Mouse (Mus musculus) midbrain, embryonic 11.5 days (tissue): ENCODE data around the gene 9130409I23Rik. TPM values are rescaled to one million over a fixed set of nuclear protein-coding genes. Genes with fewer than 3 reads are reported as not detected.

Source experiments
- ATAC-seq: fragments of 200-750 bp; cut with Nextera tagmentation; 2 replicates; pipeline ENCODE4 v1.8.0; 2017; ENCODE audit warnings: moderate TSS enrichment, moderate library complexity; ENCODE audit not compliant: low FRiP score
- DNase-seq: peaks from one replicate; pipeline ENCODE4 v3.0.0; 2015; ENCODE audit warnings: low spot score; ENCODE audit errors: missing footprints
- H3K27ac ChIP-seq: fragments of 300-500 bp; sonication (generic); 2 replicates; pipeline ENCODE4 v1.5.1; 2014; ENCODE audit warnings: low read depth, low read length
- H3K27me3 ChIP-seq: fragments of 300-500 bp; sonication (generic); 2 replicates; pipeline ENCODE4 v1.6.1; 2014; ENCODE audit warnings: mild to moderate bottlenecking, low read length, moderate library complexity, mixed read lengths; ENCODE audit not compliant: control insufficient read depth, insufficient read depth
- H3K36me3 ChIP-seq: fragments of 300-500 bp; sonication (generic); 2 replicates; pipeline ENCODE4 v1.6.1; 2014; ENCODE audit warnings: mild to moderate bottlenecking, low read length, moderate library complexity, mixed read lengths; ENCODE audit not compliant: control insufficient read depth, insufficient read depth
- H3K4me1 ChIP-seq: fragments of 300-500 bp; sonication (generic); 2 replicates; pipeline ENCODE4 v1.6.1; 2014; ENCODE audit warnings: low read length; ENCODE audit not compliant: control insufficient read depth, insufficient read depth
- H3K4me2 ChIP-seq: fragments of 300-500 bp; sonication (generic); 2 replicates; pipeline ENCODE4 v1.6.1; 2014; ENCODE audit warnings: mild to moderate bottlenecking, moderate library complexity
- H3K4me3 ChIP-seq: fragments of 300-500 bp; sonication (generic); 2 replicates; pipeline ENCODE4 v1.5.1; 2014; ENCODE audit warnings: low read depth, low read length
- H3K9ac ChIP-seq: fragments of 300-500 bp; sonication (generic); 2 replicates; pipeline ENCODE4 v1.6.1; 2014; ENCODE audit warnings: low read length
- H3K9me3 ChIP-seq: fragments of 300-500 bp; sonication (generic); 2 replicates; pipeline ENCODE4 v1.6.1; 2016; ENCODE audit warnings: low read length; ENCODE audit not compliant: control insufficient read depth
- WGBS: fragments of 180-500 bp; shearing (Covaris S2); extraction: QIAGEN DNeasy Blood & Tissue Kit; methylation state at CpG from one replicate; pipeline ENCODE4 v1.1.7; 2014; 5-methylcytosine and 5-hydroxymethylcytosine counted together
- polyA plus RNA-seq: library from polyadenylated mRNA; unstranded; fragments of >200 nt; fragmentation: Nextera tagmentation; extraction: Ambion mirVana; gene quantifications from 2 replicates; pipeline ENCODE4 v1.2.1, GENCODE M21; 2014

The 9130409I23Rik gene
- 0.08 TPM in 1 of 2 replicates, not detected in the other for polyA plus RNA-seq

DNA sequence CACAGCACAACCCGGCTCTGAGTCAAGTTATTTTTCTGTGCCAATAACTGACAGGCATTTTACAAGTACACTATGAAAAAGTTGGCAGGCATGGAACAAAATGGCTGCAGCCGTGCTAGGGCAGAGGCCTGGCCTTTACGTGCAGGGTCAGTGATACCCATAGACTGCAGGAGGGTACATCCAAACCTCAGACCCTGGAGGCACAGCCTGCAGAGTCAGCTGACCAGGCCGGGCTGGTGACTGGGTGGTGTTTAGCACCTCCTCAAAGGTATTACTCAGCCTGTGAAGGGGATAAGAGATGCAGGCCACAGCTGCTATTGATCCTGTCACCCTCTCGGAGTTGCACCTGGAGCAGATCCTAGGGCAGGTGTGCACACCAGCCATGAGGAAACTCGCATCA is at the start of gene 9130409I23Rik:
Gene 9130409I23Rik, plus strand, starts transcription at position 301 of the 400 bp plus-strand sequence.
- H3K4me3 ChIP-seq, result no peak within 1 kb of the TSS
- H3K4me2 ChIP-seq, result no peak within 1 kb of the TSS
- DNase-seq, result no peak
- ATAC-seq, result no peak
- no peaks in the 10 kb centered on the region for H3K36me3 ChIP-seq
- H3K9ac ChIP-seq, result no peak within 1 kb of the TSS
- no peaks in the 10 kb centered on the region for H3K27me3 ChIP-seq
- H3K9me3 ChIP-seq, result no peaks in the 10 kb centered on the region
- WGBS, result 87% methylated on average over 6 of the region's 6 CpGs
- no peaks in the 10 kb centered on the region for H3K4me1 ChIP-seq
- no peak within 1 kb of the TSS for H3K27ac ChIP-seq

DNA sequence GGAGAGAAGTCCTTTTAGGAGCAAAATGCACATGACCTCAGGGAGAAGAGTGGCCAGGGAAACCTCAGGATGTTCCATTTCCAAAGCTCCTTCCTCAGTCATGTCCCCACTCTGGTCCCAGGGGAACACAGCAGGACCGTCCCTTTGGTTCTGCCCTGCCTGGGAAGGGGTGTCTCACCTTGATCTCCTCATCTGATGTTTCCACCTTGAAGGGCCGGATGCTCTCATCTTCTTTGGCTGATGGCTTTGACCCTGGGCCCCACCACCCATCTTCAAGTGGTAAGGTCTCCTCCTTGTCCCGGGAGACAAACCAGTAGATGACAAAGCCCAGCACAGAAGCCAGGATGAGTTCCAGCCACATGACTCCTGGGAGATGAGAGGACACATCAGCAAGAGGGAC is 49.4 kb upstream of the 9130409I23Rik start:
- no peak for ATAC-seq
- Histone ChIP-seq H3K27me3 (no peaks in the 10 kb centered on the region), H3K4me2 (no peak overlapping the region), H3K4me1 (peaks cover 2% of the 10 kb centered on the region; the same call in 1 of the 2 replicates), H3K4me3 (no peak overlapping the region), H3K9ac (no peak overlapping the region), H3K27ac (no peak overlapping the region), H3K9me3 (no peaks in the 10 kb centered on the region), H3K36me3 (no peaks in the 10 kb centered on the region)
- DNase-seq, result no peak
- 80% methylated on average over 3 of the region's 3 CpGs for WGBS

DNA sequence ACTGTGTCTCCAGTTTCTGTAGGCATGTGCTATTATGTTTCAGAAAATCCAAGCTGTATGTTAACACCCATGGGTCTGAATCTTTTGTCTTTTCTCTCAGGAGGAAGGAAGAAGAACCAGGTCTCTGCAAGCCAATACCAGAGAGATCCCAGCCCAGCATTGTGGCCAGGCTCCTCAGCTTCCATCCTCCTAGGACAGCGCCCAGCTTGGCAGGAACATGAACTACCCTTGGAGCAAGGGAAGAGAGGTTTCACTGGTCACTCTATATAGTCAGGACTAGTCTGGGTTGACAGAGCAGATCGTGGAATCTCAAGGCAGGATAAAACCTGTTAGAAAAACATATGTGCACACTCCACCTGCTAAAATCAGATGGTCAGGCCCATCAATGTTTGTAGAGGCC is 47.2 kb upstream of the 9130409I23Rik start:
- 80% methylated on average over 2 of the region's 2 CpGs for WGBS
- no peak for DNase-seq

DNA sequence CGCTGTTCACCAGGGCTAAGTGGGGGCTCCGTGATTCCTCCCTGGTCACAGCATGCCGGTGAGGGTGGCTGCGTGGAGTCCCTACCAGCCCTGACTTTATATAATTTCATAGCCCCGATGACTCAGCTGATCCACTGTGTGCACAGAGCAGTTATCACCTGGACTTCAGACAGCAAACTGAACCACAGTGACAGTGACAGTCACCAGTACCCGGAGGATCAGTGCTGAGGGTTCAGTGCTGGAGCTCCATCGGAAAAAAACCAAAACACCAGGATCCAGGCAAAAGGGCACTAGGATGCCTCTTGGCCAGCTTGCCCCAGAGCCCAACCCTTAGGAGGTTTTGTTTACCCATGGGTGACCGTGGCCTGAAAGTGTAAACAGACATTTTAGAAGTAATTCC is 45.7 kb upstream of the 9130409I23Rik start:
- Histone ChIP-seq H3K27ac (no peak overlapping the region), H3K27me3 (no peaks in the 10 kb centered on the region), H3K9ac (no peak overlapping the region), H3K4me3 (no peak overlapping the region), H3K9me3 (no peaks in the 10 kb centered on the region), H3K36me3 (no peaks in the 10 kb centered on the region), H3K4me1 (peaks cover 2% of the 10 kb centered on the region; the same call in 1 of the 2 replicates), H3K4me2 (no peak overlapping the region)
- ATAC-seq (no peak), DNase-seq (peak; percentile 31)
- 86% methylated on average over 8 of the region's 8 CpGs for WGBS

More for the DNA sequence above, 47.2 kb upstream of the 9130409I23Rik start:
- no peaks in the 10 kb centered on the region for H3K36me3 ChIP-seq
- no peak overlapping the region for H3K9ac ChIP-seq
- no peaks in the 10 kb centered on the region for H3K9me3 ChIP-seq
- H3K4me2 ChIP-seq, result no peak overlapping the region
- peaks cover 2% of the 10 kb centered on the region; the same call in 1 of the 2 replicates for H3K4me1 ChIP-seq
- H3K27me3 ChIP-seq, result no peaks in the 10 kb centered on the region
- ATAC-seq, result no peak
- no peak overlapping the region for H3K4me3 ChIP-seq
- no peak overlapping the region for H3K27ac ChIP-seq

DNA sequence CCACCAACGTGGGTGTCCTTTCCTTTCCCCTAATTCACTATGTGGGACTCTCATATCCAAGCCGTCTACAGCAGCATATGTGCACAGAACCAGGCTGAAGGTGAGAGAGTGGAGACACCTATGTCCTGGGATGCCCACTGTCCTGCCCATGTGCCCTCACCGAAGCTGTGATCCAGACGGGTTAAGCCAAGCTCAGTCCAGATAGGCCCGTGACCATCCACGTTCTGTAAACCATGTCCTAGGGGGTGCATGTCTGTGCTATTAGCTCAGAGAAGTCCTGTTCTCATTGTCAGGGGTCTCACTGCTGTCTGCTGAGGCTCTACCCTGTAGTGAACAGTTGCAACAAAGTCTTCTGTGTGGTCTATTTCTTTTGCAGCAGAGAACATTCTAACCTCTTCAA is 43.2 kb upstream of the 9130409I23Rik start:
- 88% methylated on average over 6 of the region's 6 CpGs for WGBS
- H3K9me3 ChIP-seq, result no peaks in the 10 kb centered on the region
- H3K27ac ChIP-seq, result no peak overlapping the region
- H3K36me3 ChIP-seq, result no peaks in the 10 kb centered on the region
- H3K4me1 ChIP-seq, result no peaks in the 10 kb centered on the region
- DNase-seq, result no peak
- H3K4me2 ChIP-seq, result no peak overlapping the region
- H3K4me3 ChIP-seq, result no peak overlapping the region
- H3K9ac ChIP-seq, result no peak overlapping the region
- ATAC-seq, result no peak
- H3K27me3 ChIP-seq, result no peaks in the 10 kb centered on the region

DNA sequence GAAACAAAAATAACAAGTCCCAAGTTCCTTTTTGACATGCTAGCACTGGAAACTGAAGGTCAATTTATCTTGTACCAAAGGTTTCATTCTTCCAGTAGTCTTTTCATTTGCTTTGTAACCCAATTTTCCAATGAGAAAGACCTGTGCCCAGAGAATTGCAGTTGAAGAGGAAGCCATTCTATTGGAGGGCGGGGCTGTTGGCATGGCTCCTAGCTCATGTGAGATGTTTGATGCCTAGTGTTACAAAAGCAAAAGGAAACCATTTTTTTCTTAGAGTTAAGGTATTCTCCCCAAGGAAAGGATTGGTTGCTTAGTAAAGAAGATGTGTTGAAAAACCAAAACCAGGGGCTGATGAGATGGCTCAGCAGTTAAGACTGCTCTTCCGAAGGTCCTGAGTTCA is 42.8 kb upstream of the 9130409I23Rik start:
- WGBS, result 92% methylated on average over 2 of the region's 2 CpGs
- Histone ChIP-seq H3K9ac (no peak overlapping the region), H3K36me3 (no peaks in the 10 kb centered on the region), H3K27me3 (no peaks in the 10 kb centered on the region), H3K4me1 (no peaks in the 10 kb centered on the region), H3K4me2 (no peak overlapping the region), H3K4me3 (no peak overlapping the region), H3K27ac (no peak overlapping the region), H3K9me3 (no peaks in the 10 kb centered on the region)
- ATAC-seq (no peak), DNase-seq (no peak)

DNA sequence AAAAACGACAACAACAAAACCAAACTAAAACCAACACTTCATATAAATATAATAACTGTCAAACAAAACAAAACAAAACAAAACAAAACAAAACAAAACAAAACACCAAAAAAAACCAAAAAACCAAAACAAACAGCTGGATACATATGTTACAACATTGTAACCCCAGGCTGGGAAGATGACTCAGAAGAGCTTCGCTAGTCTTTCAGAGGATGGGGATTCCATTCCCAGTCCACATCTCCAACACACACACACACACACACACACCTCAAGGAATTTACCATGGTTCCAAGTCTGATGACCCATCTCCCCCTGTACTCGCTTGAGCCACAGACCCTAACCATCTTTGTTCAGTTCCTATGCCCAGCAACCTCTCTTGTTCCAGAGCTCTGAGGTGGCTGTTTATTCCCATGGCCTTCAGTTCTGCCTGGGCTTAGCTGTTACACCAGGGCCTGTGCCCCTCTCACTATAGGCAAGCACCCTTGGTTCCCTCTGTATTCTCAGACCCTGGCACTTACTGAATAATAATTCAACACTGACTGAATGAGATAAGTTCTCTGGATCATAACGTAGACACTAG is 41.9 kb upstream of the 9130409I23Rik start:
- ATAC-seq (no peak), DNase-seq (no peak)
- no peaks in the 10 kb centered on the region for H3K27me3 ChIP-seq
- no peak overlapping the region for H3K9ac ChIP-seq
- no peak overlapping the region for H3K4me2 ChIP-seq
- no peak overlapping the region for H3K27ac ChIP-seq
- no peaks in the 10 kb centered on the region for H3K36me3 ChIP-seq
- no peaks in the 10 kb centered on the region for H3K4me1 ChIP-seq
- no peaks in the 10 kb centered on the region for H3K9me3 ChIP-seq
- WGBS, result 91% methylated on average over 4 of the region's 4 CpGs
- H3K4me3 ChIP-seq, result no peak overlapping the region

DNA sequence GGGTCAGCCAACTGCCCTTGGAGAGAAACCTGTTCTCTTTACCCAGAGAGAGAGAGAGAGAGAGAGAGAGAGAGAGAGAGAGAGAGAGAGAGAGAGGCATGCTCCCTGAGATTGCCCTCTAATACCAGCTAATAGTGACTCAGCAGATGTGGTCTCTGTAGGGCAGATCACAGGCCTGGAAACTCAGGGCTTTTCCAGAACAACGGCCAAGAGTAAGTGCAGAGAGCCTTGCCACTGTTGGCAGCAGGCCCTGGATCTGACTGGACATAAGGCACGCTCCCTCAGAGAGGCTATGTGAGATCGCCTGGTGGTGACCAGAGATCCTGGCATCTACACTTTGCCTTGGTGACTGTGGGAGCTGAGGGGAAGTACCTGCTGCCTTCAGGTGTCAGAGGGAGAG is 41.3 kb upstream of the 9130409I23Rik start:
- Histone ChIP-seq H3K4me1 (no peaks in the 10 kb centered on the region), H3K27ac (no peak overlapping the region), H3K36me3 (no peaks in the 10 kb centered on the region), H3K4me2 (no peak overlapping the region), H3K9ac (no peak overlapping the region), H3K4me3 (no peak overlapping the region), H3K27me3 (no peaks in the 10 kb centered on the region), H3K9me3 (no peaks in the 10 kb centered on the region)
- DNase-seq (no peak), ATAC-seq (no peak)
- 86% methylated on average over 3 of the region's 3 CpGs for WGBS

DNA sequence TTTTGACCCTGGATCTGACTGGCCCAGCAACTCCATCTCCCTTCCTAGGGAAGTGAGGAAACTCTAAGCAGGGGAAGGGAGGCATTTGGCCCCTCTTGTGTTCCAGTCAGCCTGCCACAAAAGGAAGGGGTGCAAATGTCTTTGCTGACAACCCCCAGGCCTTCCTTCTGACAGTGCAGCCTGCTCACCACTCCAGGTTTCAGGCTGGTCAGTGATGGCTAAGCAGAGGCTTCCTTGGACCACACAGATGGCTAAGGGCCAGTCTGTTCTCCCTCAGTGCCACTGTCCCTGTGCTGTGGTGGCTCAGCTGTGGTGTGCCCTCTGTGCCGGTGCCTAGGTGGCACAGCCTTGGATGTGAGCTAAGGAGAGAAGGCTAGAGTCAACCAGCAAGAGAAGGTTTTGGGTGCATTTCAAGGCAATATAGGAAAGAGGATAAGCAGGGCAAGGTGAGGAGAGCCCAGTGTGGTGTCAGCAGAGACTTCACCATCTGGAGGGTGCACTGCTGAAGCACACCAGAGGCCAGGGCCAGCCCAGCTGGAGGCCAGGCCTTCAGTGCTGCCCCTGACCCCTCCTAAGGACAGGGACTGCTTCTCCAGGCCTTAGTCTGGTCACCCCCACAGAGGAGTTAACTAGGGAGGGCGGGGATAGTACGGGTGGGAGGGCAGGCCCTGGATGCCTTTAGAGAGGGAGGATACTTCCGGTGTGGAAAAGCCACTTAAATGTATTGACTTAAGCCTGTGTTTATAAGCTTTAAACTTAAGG is 40.7 kb upstream of the 9130409I23Rik start:
- 65% methylated on average over 4 of the region's 4 CpGs for WGBS
- Histone ChIP-seq H3K4me1 (no peaks in the 10 kb centered on the region), H3K9ac (no peak overlapping the region), H3K4me2 (no peak overlapping the region), H3K27ac (no peak overlapping the region), H3K9me3 (no peaks in the 10 kb centered on the region), H3K4me3 (no peak overlapping the region), H3K36me3 (no peaks in the 10 kb centered on the region), H3K27me3 (no peaks in the 10 kb centered on the region)
- ATAC-seq (no peak), DNase-seq (no peak)
